Mouse (Mus musculus) embryonic facial prominence, embryonic 10.5 days (tissue): ENCODE measurements at regions not wholly inside any gene's neighbourhood (a gene's known extent, or its start where the extent isn't known, plus 50 kb on each side); places are given as distances from the start of the nearest gene placed in this dataset.

Experiments
- DNase-seq: peaks from one replicate; pipeline ENCODE4 v3.0.0-alpha.2; 2017; ENCODE audit warnings: low spot score
- H3K27ac ChIP-seq: fragments of 300-500 bp; sonication (generic); replicated peaks from 2 replicates; pipeline ENCODE4 v1.5.1; 2016; ENCODE audit warnings: mild to moderate bottlenecking
- H3K27me3 ChIP-seq: fragments of 300-500 bp; sonication (generic); replicated peaks from 2 replicates; pipeline ENCODE4 v1.6.1; 2016; ENCODE audit warnings: low read depth, mild to moderate bottlenecking; ENCODE audit not compliant: poor library complexity, severe bottlenecking
- H3K36me3 ChIP-seq: fragments of 300-500 bp; sonication (generic); replicated peaks from 2 replicates; pipeline ENCODE4 v1.6.1; 2016; ENCODE audit warnings: mild to moderate bottlenecking, moderate library complexity
- H3K4me1 ChIP-seq: fragments of 300-500 bp; sonication (generic); 2 replicates; pipeline ENCODE4 v1.6.1; 2016
- H3K4me3 ChIP-seq: fragments of 300-500 bp; sonication (generic); 2 replicates; pipeline ENCODE4 v1.5.1; 2016; ENCODE audit warnings: mild to moderate bottlenecking, moderate library complexity
- H3K9me3 ChIP-seq: fragments of 300-500 bp; sonication (generic); 2 replicates; pipeline ENCODE4 v1.6.1; 2016; ENCODE audit warnings: mild to moderate bottlenecking
- WGBS: fragments of 180-500 bp; shearing (Covaris S2); methylation state at CpG from one replicate; pipeline ENCODE4 v1.1.7; 2016; 5-methylcytosine and 5-hydroxymethylcytosine counted together

DNA sequence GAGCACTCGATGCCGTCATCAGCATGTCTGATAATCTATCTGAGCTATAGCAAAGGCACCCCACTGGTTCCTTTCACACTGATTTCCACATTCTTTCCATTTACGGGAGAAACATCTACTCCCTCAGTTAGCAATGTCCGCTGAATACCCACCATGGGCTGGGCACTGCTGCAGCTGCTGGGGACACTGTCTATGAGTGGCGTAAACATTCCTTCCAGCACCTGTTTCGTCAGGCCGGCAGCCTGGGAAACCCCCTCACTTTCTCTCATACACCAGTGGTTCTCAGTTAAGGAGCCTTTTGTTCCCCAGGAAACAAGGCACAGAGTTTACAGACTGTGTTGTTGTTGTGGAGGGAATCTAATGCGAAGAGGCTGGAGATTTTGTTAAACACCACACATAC lies 205.8 kb upstream of the Ajap1 start:
- H3K27ac ChIP-seq = no peak overlapping the region
- no peaks in the 10 kb centered on the region for H3K9me3 ChIP-seq
- H3K4me1 ChIP-seq = peaks cover 20% of the 10 kb centered on the region
- H3K27me3 ChIP-seq = no peaks in the 10 kb centered on the region
- 70% methylated on average over 8 of the region's 8 CpGs for WGBS
- DNase-seq = no peak
- no peak overlapping the region for H3K4me3 ChIP-seq
- no peaks in the 10 kb centered on the region for H3K36me3 ChIP-seq

DNA sequence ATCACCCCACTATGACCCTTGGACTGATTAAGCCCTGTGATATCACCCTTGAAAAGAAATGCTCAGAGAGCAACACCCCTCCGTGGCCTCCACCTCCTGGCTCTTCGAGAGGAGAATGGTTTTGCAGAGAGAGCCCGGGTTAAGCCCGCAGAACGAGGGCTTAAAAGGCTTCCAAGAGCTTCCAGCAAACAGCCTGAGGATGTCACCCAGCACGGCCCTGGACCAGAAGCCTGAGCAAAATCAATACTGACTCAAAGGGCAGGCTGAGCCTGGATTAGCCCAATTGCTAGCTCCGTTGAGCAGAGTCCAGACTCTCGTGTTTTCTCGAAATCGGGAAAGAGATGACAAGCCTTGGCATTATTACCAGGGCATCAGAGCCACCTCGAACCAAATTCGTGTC lies 211.3 kb upstream of the Ajap1 start:
- no peaks in the 10 kb centered on the region for H3K36me3 ChIP-seq
- 70% methylated on average over 12 of the region's 12 CpGs for whole genome bisulfite sequencing
- no peak overlapping the region for H3K4me3 ChIP-seq
- no peak for DNase-seq
- H3K9me3 ChIP-seq = no peaks in the 10 kb centered on the region
- H3K27ac ChIP-seq = no peak overlapping the region
- no peaks in the 10 kb centered on the region; the same call in 1 of the 2 replicates for H3K27me3 ChIP-seq
- H3K4me1 ChIP-seq = peaks cover 39% of the 10 kb centered on the region

DNA sequence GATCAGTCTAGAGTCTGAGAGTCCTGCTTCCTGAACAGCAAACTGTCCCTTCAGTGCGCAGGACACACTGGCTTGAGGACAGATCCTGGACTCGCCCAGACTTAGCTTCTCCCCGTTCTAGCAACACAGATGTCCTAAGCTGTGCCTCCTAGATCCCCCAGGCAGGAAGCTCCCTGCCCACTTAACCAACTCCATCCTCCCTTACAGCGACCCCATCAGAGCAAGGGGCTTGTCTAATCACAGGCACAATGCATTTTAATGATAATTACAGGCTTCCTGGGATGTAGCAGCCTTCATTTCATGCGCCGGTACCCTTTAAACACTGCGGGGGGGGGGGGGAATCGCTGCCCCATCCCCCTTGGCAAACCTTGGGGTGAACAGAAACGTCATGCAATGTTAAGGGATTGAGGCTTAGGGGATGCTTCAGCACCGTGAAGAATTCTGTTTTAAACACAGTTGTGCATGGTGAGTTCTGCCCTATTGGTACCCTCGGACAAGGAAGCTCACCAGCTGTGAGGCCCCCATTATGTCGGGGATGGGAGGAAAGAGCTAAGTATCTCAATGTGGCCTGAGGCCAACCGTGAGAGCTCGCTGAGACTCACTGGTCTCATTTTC lies 213.9 kb upstream of the Ajap1 start:
- 19% methylated on average over 14 of the region's 14 CpGs for WGBS
- DNase-seq = no peak
- Histone ChIP-seq H3K27ac (no peak overlapping the region), H3K36me3 (no peaks in the 10 kb centered on the region), H3K27me3 (no peaks in the 10 kb centered on the region; the same call in 1 of the 2 replicates), H3K4me3 (no peak overlapping the region), H3K4me1 (peaks cover 26% of the 10 kb centered on the region), H3K9me3 (no peaks in the 10 kb centered on the region)

DNA sequence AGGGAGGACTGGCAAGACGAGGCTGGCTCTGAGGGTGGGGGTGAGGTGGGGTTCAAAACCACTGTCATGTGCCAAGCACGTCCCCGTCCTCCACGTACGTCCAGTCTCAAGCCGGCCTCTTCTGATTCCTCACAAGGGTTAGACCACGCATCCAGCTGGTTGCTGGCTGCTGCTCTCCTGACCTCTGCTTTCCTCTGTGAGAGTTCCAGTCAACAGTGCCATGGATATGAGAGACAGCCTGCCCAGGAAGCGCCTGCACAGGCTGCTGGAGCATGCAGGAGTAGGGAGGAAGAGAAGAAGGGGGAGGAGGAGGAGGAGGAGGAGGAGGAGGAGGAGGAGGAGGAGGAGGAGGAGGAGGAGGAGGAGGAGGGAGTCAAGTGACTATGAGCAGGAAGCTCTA lies 224.6 kb upstream of the Ajap1 start:
- H3K4me3 ChIP-seq = no peak overlapping the region
- DNase-seq = peak; percentile 25
- H3K27me3 ChIP-seq = no peaks in the 10 kb centered on the region
- no peaks in the 10 kb centered on the region for H3K9me3 ChIP-seq
- WGBS = 54% methylated on average over 8 of the region's 8 CpGs
- H3K27ac ChIP-seq = 0 out of 2 replicates have a peak overlapping the region, but pooled peaks have one; percentile 30
- peaks cover 42% of the 10 kb centered on the region for H3K4me1 ChIP-seq
- H3K36me3 ChIP-seq = no peaks in the 10 kb centered on the region

DNA sequence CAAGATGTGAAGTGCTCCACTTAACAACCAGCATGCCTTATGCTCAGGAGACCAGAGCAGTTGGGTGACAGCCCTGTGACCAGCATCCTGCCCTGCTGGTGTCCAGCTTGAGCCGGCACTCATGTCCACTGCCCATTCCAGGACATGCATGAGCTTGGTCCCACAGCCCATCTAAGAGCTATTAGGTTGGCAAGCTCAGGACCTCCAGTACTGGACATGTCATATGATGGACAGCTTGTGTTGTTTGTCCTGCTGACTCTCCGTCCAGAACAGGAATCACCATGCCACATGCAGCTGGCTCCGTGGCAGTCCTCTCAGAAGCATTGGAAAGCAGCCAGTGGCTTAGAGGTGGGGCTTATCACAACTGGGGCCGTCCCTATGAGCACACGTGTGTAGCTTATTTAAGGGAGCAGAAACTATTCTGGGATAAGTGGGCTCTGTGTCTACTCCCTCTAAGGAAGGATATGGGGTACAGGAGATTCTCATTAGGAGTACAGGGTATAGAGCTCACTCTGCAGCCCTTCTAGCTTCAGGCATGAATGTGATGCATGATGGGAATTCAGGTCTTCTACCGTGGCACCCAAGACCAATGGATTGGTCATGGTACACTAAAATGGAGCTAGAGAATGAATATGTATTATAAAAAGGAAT lies 232.5 kb upstream of the Ajap1 start:
- Histone ChIP-seq H3K9me3 (no peaks in the 10 kb centered on the region), H3K4me1 (0 out of 2 replicates have a peak, but pooled peaks cover 18% of the 10 kb centered on the region), H3K36me3 (no peaks in the 10 kb centered on the region), H3K27ac (no peak overlapping the region), H3K27me3 (no peaks in the 10 kb centered on the region), H3K4me3 (no peak overlapping the region)
- DNase-seq = no peak
- WGBS = 78% methylated on average over 6 of the region's 6 CpGs

DNA sequence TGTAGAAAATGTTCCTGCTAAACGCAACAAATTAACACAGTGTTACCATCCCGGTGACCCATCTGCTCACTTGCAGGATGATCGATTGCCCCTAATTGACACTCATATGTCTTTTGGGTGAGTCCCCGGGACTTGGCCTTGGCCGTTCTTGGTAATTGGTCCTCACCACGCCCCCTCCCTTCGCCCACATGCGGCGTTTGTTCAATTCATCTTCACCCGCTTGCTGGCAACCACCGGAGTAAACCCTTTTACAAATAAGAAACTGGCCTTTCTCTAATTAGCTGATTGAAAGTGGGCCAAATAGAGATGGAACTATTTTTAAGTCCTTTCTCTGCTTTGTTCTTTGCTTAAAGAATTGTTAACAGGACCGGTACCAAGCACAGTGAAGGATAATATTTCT lies 234.7 kb upstream of the Ajap1 start:
- H3K27me3 ChIP-seq = no peaks in the 10 kb centered on the region
- H3K27ac ChIP-seq = no peak overlapping the region
- 0 out of 2 replicates have a peak, but pooled peaks cover 14% of the 10 kb centered on the region for H3K4me1 ChIP-seq
- no peaks in the 10 kb centered on the region for H3K36me3 ChIP-seq
- WGBS = 88% methylated on average over 12 of the region's 12 CpGs
- H3K4me3 ChIP-seq = no peak overlapping the region
- no peaks in the 10 kb centered on the region for H3K9me3 ChIP-seq
- DNase-seq = no peak

DNA sequence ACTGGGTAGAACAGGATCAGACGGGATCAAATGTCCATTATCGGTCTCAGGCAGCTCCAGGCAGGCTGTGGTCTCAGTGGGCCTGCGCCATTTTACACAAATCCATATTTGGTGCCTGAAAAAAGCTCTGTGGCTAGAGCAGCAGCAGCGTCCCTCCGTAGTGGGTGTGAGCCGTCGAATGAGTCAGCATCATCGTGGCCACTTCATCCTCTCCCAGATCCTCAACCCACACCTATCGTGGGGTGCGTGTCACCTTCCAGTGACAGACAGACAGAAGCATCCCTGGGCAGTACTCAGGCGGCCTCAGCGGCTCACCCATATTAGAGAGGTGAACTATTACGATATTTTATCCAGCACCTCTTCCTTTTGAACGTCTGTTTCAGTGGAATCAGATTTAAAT lies 233.0 kb upstream of the A430005L14Rik start:
- Histone ChIP-seq H3K4me1 (peaks cover 26% of the 10 kb centered on the region), H3K27me3 (no peaks in the 10 kb centered on the region), H3K36me3 (no peaks in the 10 kb centered on the region), H3K9me3 (no peaks in the 10 kb centered on the region), H3K27ac (no peak overlapping the region), H3K4me3 (no peak overlapping the region)
- DNase-seq = no peak
- 91% methylated on average over 14 of the region's 14 CpGs for WGBS

DNA sequence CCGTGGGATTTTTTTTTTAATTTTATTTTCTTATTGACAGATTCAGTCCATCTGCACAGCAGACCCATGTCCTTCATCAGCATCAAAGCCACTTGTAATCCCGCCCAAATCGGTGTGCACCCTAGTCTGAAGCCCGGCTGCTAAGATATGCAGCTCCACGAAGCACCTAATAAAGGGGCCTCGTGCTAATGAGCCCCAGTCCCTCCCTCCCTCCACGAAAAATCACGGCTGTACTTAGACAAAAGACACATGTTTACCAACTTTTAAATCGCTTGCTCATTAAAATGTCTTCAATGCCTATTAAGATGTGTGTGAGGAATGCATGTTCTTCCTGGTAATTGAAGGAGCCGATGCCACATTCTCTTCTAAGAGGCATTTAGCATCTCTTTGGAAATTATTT lies 229.8 kb upstream of the A430005L14Rik start:
- peaks cover 37% of the 10 kb centered on the region for H3K4me1 ChIP-seq
- H3K4me3 ChIP-seq = no peak overlapping the region
- WGBS = 75% methylated on average over 10 of the region's 10 CpGs
- DNase-seq = no peak
- no peaks in the 10 kb centered on the region for H3K36me3 ChIP-seq
- H3K27me3 ChIP-seq = no peaks in the 10 kb centered on the region
- H3K9me3 ChIP-seq = no peaks in the 10 kb centered on the region
- H3K27ac ChIP-seq = no peak overlapping the region

DNA sequence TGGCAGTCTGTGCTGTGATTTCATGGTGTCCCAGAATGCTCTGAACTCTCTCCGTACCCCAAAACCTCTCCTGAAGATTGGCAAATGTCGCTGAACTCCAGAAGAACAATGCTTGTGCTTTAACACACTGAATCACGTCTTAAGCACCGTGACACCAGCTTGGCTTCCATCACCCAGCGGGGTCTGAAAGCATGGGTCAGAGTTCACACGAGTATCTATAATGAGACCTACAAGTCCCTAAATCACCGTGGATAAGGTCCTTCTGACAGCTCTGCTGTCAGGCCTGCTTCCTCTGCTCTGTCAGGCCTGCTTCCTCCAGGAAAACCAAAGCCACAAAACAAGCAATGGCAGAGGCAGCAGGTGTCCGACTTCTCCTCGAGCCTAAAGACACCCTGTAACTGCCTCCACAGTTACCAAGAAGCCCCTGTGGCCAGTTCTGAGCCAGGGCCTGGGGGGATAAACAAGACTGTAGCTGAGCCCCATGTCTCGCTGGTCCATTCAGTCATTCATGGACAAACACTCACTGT lies 229.1 kb upstream of the A430005L14Rik start:
- WGBS = 44% methylated on average over 10 of the region's 10 CpGs
- Histone ChIP-seq H3K27me3 (no peaks in the 10 kb centered on the region), H3K4me1 (peaks cover 37% of the 10 kb centered on the region), H3K4me3 (no peak overlapping the region), H3K9me3 (no peaks in the 10 kb centered on the region), H3K27ac (no peak overlapping the region), H3K36me3 (no peaks in the 10 kb centered on the region)
- DNase-seq = no peak

DNA sequence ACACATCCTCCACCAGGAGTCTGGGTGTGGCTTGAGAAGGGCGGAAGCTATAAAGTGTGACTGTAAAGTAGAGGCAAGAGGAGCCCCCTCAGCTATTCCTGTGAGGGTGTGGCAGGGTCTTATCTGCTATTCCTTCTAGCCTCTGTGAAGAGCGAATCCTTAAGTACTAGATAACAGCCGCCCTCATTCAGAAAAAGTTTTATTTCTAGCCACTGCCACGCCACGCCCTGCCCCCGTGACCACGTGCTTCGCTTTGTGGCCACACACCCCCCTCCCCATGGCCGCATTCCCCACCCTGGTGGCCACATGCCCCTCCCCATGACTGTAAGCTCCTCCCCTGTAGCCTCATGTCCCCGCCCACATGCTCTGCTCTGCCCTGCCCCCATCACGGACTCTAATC lies 218.9 kb upstream of the A430005L14Rik start:
- Histone ChIP-seq H3K9me3 (0 out of 2 replicates have a peak, but pooled peaks cover 2% of the 10 kb centered on the region), H3K27ac (no peak overlapping the region), H3K4me1 (peaks cover 16% of the 10 kb centered on the region), H3K27me3 (no peaks in the 10 kb centered on the region), H3K36me3 (no peaks in the 10 kb centered on the region), H3K4me3 (no peak overlapping the region)
- no peak for DNase-seq
- 89% methylated on average over 11 of the region's 11 CpGs for WGBS

DNA sequence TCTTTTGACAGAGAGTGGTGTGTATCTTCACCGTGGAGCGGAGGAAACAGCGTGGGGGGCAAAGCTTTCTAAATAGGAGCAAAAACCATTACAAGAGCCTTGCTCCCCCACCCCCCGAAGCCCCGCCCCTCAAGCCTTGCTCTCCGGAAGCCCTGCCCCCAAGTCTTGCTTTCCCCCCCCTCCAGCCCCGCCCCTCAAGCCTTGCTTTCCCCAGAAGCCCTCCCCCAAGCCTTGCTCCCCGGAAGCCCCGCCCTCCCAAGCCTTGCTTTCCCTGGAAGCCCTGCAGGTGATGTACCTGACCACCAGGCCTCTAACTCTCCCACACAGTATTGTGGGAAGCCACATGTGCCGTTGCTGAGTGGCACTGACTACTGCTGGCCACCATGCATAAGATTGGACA lies 214.8 kb upstream of the A430005L14Rik start:
- no peaks in the 10 kb centered on the region for H3K9me3 ChIP-seq
- 92% methylated on average over 10 of the region's 10 CpGs for WGBS
- DNase-seq = no peak

DNA sequence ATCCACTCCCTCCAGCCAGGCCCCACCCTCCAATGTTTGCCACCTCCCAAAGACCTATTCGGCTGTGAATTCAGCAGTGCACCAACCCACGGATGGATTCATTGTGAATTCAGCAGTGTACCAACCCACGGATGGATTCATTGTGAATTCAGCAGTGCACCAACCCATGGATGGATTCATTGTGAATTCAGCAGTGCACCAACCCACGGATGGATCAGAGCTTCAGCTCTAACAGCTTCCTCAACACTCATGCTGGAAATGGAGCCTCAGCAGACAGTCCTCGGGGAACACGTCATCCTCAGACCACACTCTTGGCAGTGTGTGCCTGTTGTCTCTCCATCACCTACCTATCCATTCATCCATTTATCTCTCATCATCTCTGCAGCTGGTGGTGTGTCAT lies 204.2 kb upstream of the A430005L14Rik start:
- Histone ChIP-seq H3K27me3 (no peaks in the 10 kb centered on the region), H3K27ac (no peak overlapping the region), H3K9me3 (no peaks in the 10 kb centered on the region), H3K4me1 (no peaks in the 10 kb centered on the region; the same call in 1 of the 2 replicates), H3K4me3 (no peak overlapping the region), H3K36me3 (no peaks in the 10 kb centered on the region)
- no peak for DNase-seq
- whole genome bisulfite sequencing = 85% methylated on average over 6 of the region's 6 CpGs

More for the DNA sequence above, 214.8 kb upstream of the A430005L14Rik start:
- Histone ChIP-seq H3K27ac (no peak overlapping the region), H3K4me3 (no peak overlapping the region), H3K27me3 (no peaks in the 10 kb centered on the region), H3K36me3 (no peaks in the 10 kb centered on the region), H3K4me1 (peaks cover 16% of the 10 kb centered on the region)

DNA sequence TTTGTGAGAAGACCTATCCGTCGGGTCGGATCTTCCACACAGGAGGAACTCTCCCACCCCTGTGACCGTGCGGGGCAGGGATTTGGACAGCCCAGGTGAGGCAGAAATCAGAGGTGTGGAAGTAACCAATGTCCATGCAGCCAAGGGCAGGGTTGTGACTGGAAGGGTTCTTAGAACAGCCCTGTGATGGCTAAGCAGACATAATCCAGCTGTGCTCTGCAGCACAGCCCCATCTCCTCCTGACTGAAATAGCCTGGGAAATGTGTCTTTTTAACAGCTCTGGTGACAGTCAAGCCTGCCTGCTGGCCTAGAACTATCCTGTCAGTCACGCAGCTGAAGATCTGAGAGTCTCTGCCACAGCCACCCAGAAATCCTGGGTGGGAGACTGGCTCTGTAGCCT lies 198.7 kb upstream of the A430005L14Rik start:
- WGBS = 92% methylated on average over 6 of the region's 6 CpGs
- Histone ChIP-seq H3K27me3 (no peaks in the 10 kb centered on the region), H3K4me1 (no peaks in the 10 kb centered on the region; the same call in 1 of the 2 replicates), H3K9me3 (no peaks in the 10 kb centered on the region), H3K27ac (no peak overlapping the region), H3K36me3 (no peaks in the 10 kb centered on the region), H3K4me3 (no peak overlapping the region)
- no peak for DNase-seq
